Mouse (Mus musculus) limb, embryonic 13.5 days (tissue): Measurements from ENCODE around the gene March8. TPM values are rescaled to one million over a fixed set of nuclear protein-coding genes. Genes with fewer than 3 reads are reported as not detected.

Experiments used
- ATAC-seq: fragments of 200-750 bp; cut with Nextera tagmentation; 2 replicates; pipeline ENCODE4 v1.8.0; 2017; ENCODE audit warnings: low read depth, moderate number of reproducible peaks, moderate TSS enrichment; ENCODE audit not compliant: low FRiP score
- H3K27ac ChIP-seq: fragments of 300-500 bp; sonication (generic); 2 replicates; pipeline ENCODE4 v1.5.1; 2015; ENCODE audit warnings: inconsistent platforms, mild to moderate bottlenecking, moderate library complexity
- H3K27me3 ChIP-seq: fragments of 300-500 bp; sonication (generic); 2 replicates; pipeline ENCODE4 v1.6.1; 2015; ENCODE audit warnings: mild to moderate bottlenecking, inconsistent platforms
- H3K36me3 ChIP-seq: fragments of 300-500 bp; sonication (generic); 2 replicates; pipeline ENCODE4 v1.6.1; 2015; ENCODE audit warnings: inconsistent platforms, mild to moderate bottlenecking, moderate library complexity
- H3K4me1 ChIP-seq: fragments of 300-500 bp; sonication (generic); 2 replicates; pipeline ENCODE4 v1.6.1; 2015; ENCODE audit warnings: inconsistent platforms
- H3K4me2 ChIP-seq: fragments of 300-500 bp; sonication (generic); replicated peaks from 2 replicates; pipeline ENCODE4 v1.6.1; 2015; ENCODE audit warnings: inconsistent platforms, mild to moderate bottlenecking, moderate library complexity
- H3K4me3 ChIP-seq: fragments of 300-500 bp; sonication (generic); 2 replicates; pipeline ENCODE4 v1.5.1; 2015; ENCODE audit warnings: moderate library complexity, mild to moderate bottlenecking, inconsistent platforms
- H3K9ac ChIP-seq: fragments of 300-500 bp; sonication (generic); 2 replicates; pipeline ENCODE4 v1.6.1; 2015; ENCODE audit warnings: mild to moderate bottlenecking, inconsistent platforms
- H3K9me3 ChIP-seq: fragments of 300-500 bp; sonication (generic); 2 replicates; pipeline ENCODE4 v1.6.1; 2016; ENCODE audit warnings: inconsistent platforms
- WGBS: fragments of 180-500 bp; shearing (Covaris S2); methylation state at CpG from one replicate; pipeline ENCODE4 v1.1.7; 2015; 5-methylcytosine and 5-hydroxymethylcytosine counted together
- polyA plus RNA-seq: library from polyadenylated mRNA; unstranded; fragments of >200 nt; fragmentation: Nextera tagmentation; extraction: Ambion mirVana; gene quantifications from 2 replicates; pipeline ENCODE4 v1.2.1, GENCODE M21; 2015

Gene March8
- polyA plus RNA-seq, 1 experiment from 2014 or later: 24.2 TPM

GRCm38 (mm10) chr6:116398136-116398535 lies 60.3 kb downstream of the March8 start:
- ATAC-seq: no peak
- Histone ChIP-seq H3K27ac (no peak overlapping the region), H3K9ac (no peak overlapping the region), H3K9me3 (no peaks in the 10 kb centered on the region), H3K36me3 (peaks cover 6% of the 10 kb centered on the region), H3K4me1 (no peaks in the 10 kb centered on the region), H3K4me3 (no peak overlapping the region), H3K4me2 (no peak overlapping the region), H3K27me3 (no peaks in the 10 kb centered on the region)
- WGBS: 85% methylated on average over 2 of the region's 2 CpGs

DNA sequence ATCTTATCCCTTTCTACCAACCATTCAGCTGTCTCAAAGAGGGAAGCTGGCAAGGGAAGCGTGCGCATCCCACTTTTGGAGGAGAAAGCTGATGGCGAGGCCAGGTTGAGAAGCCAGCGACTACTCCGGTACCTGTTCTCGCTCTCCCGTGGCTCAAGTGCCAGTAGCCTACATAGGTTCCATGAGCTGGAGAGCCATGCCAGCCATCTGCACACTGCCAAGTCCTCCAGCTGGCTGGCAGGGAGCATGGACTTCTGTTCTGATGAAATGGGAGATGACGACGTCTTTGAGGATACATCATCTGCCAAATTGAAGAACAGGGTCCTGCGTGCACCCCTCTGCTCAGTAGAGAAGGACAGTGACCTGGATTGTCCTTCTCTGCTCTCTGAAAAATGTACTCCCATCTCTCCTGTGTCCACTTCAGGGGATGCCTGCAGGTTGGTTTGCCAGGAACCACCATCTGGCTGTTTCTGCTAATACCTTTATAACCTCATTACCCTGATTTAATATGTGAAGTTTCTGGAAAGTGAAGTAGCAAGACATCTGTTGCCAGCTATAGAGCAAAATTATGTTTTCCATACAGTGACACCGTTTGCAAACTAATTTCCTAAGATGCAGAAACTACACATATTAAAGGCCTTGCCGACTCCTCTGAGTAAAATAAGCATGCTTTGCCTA lies 64.1 kb downstream of the March8 start:
- Histone ChIP-seq H3K36me3 (peaks cover 12% of the 10 kb centered on the region), H3K9ac (no peak overlapping the region), H3K9me3 (no peaks in the 10 kb centered on the region), H3K4me2 (no peak overlapping the region), H3K4me1 (no peaks in the 10 kb centered on the region), H3K27me3 (no peaks in the 10 kb centered on the region), H3K4me3 (no peak overlapping the region), H3K27ac (no peak overlapping the region)
- 92% methylated on average over 12 of the region's 12 CpGs for WGBS
- no peak for ATAC-seq

- no peak overlapping the region for H3K9ac ChIP-seq
- H3K27me3 ChIP-seq: no peaks in the 10 kb centered on the region
- no peak overlapping the region for H3K4me3 ChIP-seq
- no peaks in the 10 kb centered on the region for H3K9me3 ChIP-seq
- ATAC-seq: no peak
- H3K4me1 ChIP-seq: no peaks in the 10 kb centered on the region
- H3K36me3 ChIP-seq: peaks cover 12% of the 10 kb centered on the region
- no peak overlapping the region for H3K27ac ChIP-seq
- WGBS: 92% methylated on average over 3 of the region's 3 CpGs
- H3K4me2 ChIP-seq: no peak overlapping the region
Observed at GRCm38 (mm10) chr6:116402426-116402825, 64.6 kb downstream of the March8 start.

DNA sequence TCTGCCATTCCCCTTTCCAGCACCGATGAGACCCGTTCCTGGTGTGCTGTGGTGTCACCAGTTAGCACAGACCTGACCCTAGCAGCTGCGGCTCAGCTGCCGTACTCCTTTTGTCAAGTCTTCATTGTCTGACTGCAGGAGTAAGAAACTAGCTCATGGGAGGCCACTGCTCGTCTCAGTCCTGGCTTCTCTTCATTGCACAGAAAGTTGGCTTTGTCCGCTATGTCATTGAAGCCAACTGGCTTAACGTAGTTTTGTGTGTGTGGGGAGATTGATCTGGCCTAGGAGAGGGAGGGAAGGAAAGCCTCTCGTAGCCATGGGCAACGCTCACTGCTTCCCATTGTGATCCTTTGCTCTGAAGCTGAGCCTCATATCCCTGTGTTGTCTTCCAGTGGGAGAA lies 67.4 kb downstream of the March8 start:
- H3K36me3 ChIP-seq: peaks cover 20% of the 10 kb centered on the region
- H3K4me1 ChIP-seq: no peaks in the 10 kb centered on the region
- no peaks in the 10 kb centered on the region for H3K9me3 ChIP-seq
- H3K27me3 ChIP-seq: no peaks in the 10 kb centered on the region
- peak; percentile 51; the same call in 1 of the 2 replicates for ATAC-seq
- WGBS: 88% methylated on average over 9 of the region's 9 CpGs
- no peak overlapping the region for H3K4me3 ChIP-seq
- no peak overlapping the region for H3K27ac ChIP-seq
- no peak overlapping the region for H3K4me2 ChIP-seq
- no peak overlapping the region for H3K9ac ChIP-seq

DNA sequence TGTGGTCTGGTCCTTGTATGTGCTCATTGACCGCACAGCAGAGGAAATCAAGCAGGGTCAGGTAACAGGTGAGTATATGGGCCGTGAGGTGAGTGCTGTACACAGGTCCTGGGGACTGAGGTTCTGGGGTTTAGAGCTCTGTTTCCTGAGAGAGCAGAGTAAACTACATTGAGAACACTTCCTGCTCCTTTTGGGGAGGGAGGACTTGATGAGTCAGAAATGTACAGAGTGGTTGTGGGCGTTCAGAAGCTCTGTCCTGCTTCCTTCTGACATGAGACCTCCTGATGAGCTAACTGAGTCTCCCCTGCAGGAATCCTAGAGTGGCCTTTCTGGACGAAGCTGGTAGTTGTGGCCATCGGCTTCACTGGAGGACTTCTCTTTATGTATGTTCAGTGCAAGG lies 67.9 kb downstream of the March8 start:
- H3K27ac ChIP-seq: no peak overlapping the region
- H3K4me3 ChIP-seq: no peak overlapping the region
- no peaks in the 10 kb centered on the region for H3K27me3 ChIP-seq
- H3K9ac ChIP-seq: no peak overlapping the region
- no peak for ATAC-seq
- no peaks in the 10 kb centered on the region for H3K9me3 ChIP-seq
- 86% methylated on average over 5 of the region's 5 CpGs for WGBS
- H3K36me3 ChIP-seq: peaks cover 24% of the 10 kb centered on the region
- no peaks in the 10 kb centered on the region for H3K4me1 ChIP-seq
- no peak overlapping the region for H3K4me2 ChIP-seq

DNA sequence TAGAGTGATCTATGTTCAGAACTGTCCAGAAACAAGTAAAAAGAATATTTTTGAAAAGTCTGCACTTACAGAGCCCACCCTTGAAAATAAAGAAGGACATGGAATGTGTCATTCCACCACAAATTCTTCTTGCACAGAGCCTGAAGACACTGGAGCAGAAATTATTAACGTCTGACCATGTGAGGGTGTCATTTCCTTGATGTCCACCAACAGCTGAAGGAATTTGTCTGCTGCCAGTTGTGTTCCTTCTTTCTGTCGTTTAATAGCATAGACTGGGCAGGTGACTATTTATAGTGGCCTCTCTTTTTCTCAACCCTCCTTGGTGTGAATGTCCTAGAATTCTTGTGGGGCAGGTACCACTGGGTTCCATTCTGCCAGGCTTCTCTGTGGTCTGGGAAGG lies 68.3 kb downstream of the March8 start:
- no peaks in the 10 kb centered on the region for H3K4me1 ChIP-seq
- no peaks in the 10 kb centered on the region for H3K9me3 ChIP-seq
- H3K27me3 ChIP-seq: no peaks in the 10 kb centered on the region
- 69% methylated on average over 2 of the region's 2 CpGs for WGBS
- ATAC-seq: no peak
- H3K4me2 ChIP-seq: no peak overlapping the region
- H3K4me3 ChIP-seq: no peak overlapping the region
- H3K9ac ChIP-seq: no peak overlapping the region
- peaks cover 24% of the 10 kb centered on the region for H3K36me3 ChIP-seq
- H3K27ac ChIP-seq: no peak overlapping the region

DNA sequence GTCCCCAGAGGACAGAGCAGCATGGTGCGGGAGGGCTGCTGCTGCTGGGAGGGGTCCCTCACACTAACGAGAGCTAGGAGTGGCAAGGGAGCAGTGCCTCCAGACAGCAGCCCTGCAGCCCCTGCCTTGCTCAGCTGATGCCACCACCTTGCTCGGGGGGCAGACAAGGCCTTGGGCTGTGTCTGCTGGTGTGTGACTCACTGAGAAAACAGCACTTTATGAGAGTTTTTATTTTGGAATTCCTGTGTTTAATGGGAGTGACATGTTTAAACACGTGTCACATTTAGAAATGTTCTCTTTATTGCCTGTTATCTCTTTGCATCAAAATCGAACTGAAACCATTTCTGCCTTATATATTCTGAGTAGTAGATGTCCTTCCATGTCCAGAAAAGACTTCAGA lies 68.9 kb downstream of the March8 start:
- Histone ChIP-seq H3K27ac (no peak overlapping the region), H3K4me3 (no peak overlapping the region), H3K9ac (no peak overlapping the region), H3K36me3 (peaks cover 23% of the 10 kb centered on the region), H3K4me2 (no peak overlapping the region), H3K9me3 (no peaks in the 10 kb centered on the region), H3K27me3 (no peaks in the 10 kb centered on the region), H3K4me1 (no peaks in the 10 kb centered on the region)
- WGBS: 55% methylated on average over 5 of the region's 5 CpGs
- no peak for ATAC-seq

GRCm38 (mm10) chr6:116407216-116407615 lies 69.4 kb downstream of the March8 start:
- Histone ChIP-seq H3K9ac (no peak overlapping the region), H3K36me3 (peaks cover 18% of the 10 kb centered on the region), H3K4me2 (no peak overlapping the region), H3K9me3 (no peaks in the 10 kb centered on the region), H3K4me1 (no peaks in the 10 kb centered on the region), H3K27me3 (no peaks in the 10 kb centered on the region), H3K27ac (no peak overlapping the region), H3K4me3 (no peak overlapping the region)
- WGBS: 92% methylated on average over 4 of the region's 4 CpGs
- ATAC-seq: no peak

DNA sequence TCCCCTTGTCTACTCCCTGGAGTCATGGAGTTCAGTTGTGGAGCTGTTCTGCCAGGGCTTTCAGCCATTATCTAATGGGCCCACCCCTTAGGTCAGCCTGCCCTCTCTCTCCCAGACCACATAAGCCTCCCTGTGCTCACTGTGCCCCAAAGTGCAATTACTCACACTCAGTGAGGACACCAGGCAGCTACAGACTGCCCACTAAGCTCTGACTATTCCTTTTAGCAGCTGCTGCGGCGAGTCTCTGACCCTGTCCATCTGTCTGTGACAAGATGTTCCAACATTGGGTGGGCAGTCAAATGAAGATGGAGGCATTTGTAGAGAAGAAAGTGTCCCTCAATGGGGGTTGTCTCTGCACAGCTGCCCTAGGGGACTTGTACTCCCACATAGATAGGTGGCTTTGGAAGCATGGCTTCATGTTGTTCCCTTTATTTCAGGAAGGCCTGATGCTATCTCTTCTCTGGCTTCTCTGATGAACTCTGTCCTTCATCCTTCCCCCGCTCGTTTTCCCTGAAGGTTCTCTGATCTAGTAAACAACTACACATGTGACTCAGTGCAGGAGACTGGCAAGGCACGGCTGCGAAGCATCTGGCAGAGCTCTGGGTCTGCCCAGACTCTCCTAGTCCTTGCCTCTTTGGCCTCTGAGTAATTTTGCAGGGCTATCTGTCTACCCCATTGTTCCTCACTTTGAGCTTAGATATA lies 70.3 kb downstream of the March8 start:
- Histone ChIP-seq H3K9me3 (no peaks in the 10 kb centered on the region), H3K4me3 (no peak overlapping the region), H3K4me1 (no peaks in the 10 kb centered on the region), H3K36me3 (peaks cover 21% of the 10 kb centered on the region), H3K27me3 (no peaks in the 10 kb centered on the region), H3K27ac (no peak overlapping the region), H3K9ac (no peak overlapping the region; the same call in 1 of the 2 replicates), H3K4me2 (no peak overlapping the region)
- WGBS: 74% methylated on average over 6 of the region's 6 CpGs
- no peak for ATAC-seq

- Histone ChIP-seq H3K36me3 (peaks cover 15% of the 10 kb centered on the region), H3K27me3 (no peaks in the 10 kb centered on the region), H3K4me2 (no peak overlapping the region), H3K4me3 (no peak overlapping the region), H3K9me3 (no peaks in the 10 kb centered on the region), H3K4me1 (no peaks in the 10 kb centered on the region), H3K9ac (no peak overlapping the region), H3K27ac (no peak overlapping the region)
- ATAC-seq: no peak
- 96% methylated on average over 10 of the region's 10 CpGs for WGBS
Observed at GRCm38 (mm10) chr6:116410436-116410835, 72.6 kb downstream of the March8 start.

DNA sequence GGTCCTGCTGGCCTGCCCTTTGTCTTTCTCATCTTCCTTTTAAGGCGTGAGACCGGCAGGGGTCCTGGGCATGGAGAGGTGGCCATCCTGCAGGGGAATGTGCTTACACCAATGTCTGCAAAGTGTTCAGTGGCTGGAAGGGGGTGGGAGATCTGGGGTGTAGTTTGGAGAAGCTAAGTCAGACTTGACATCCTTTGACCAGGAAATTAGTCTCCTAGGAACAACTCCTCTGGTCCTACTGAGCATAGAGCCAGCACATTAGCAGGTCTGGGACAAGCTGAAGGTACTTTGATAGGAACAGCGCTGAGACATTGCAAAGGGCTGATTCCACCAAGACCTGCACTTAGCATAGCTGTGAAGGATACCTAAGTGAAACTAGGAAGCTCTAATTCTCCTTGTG lies 73.9 kb downstream of the March8 start:
- H3K9me3 ChIP-seq: no peaks in the 10 kb centered on the region
- H3K4me1 ChIP-seq: no peaks in the 10 kb centered on the region
- H3K4me2 ChIP-seq: no peak overlapping the region
- no peak overlapping the region for H3K4me3 ChIP-seq
- WGBS: 74% methylated on average over 3 of the region's 3 CpGs
- no peak overlapping the region for H3K9ac ChIP-seq
- H3K27me3 ChIP-seq: no peaks in the 10 kb centered on the region
- no peak overlapping the region for H3K27ac ChIP-seq
- H3K36me3 ChIP-seq: peaks cover 15% of the 10 kb centered on the region
- ATAC-seq: no peak

DNA sequence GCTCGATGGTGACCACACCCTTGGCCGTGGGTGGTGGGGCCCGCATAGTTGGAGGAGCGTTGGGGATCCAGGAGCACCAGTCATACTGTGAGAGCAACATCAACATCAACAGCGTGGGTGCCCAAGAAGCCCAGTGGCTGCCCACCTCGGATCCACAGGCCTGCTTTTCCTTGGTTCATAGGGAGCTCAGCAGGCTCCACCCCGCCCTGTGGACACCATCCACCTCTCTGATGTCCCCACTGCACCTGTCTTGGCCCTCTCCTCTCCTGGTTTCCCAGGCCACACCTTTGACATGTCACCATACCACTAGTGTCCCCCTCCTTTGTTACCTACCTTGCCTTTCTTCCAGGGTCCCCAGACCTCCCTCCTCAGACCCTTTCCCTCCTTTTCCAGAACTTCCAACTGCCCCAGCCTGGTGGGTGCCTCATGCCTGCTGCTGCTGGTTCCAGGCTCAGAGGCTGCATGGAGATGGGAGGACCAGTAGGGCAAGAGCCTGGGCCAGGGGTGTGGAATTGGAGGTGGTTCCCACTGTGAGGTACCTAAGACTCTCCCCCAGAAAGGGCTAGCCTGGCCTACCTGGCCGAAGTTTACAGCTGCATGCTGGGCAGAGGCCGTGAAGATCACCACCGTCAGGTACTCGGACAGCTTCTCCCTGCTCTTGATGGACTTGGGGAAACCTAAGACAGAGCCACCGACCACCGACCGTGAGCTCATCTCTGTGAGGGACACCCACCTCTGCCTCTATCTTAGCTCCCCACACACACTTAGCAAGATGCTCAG lies 74.9 kb downstream of the March8 start:
- H3K4me1 ChIP-seq: no peaks in the 10 kb centered on the region
- H3K9ac ChIP-seq: no peak overlapping the region
- H3K4me2 ChIP-seq: no peak overlapping the region
- H3K4me3 ChIP-seq: no peak overlapping the region
- H3K27ac ChIP-seq: no peak overlapping the region
- 95% methylated on average over 14 of the region's 14 CpGs for whole genome bisulfite sequencing
- no peaks in the 10 kb centered on the region for H3K27me3 ChIP-seq
- ATAC-seq: no peak
- H3K36me3 ChIP-seq: peaks cover 15% of the 10 kb centered on the region
- no peaks in the 10 kb centered on the region for H3K9me3 ChIP-seq
